Comparison of ENCODE assay signal across 21 mouse cellular contexts in genomic region chr1:187674771-187675186, GRCm38 (mm10).
DNase-seq lines count a peak whose midpoint lies in the region; ATAC-seq and TF ChIP-seq lines count a peak whose summit lies in the region.
"Had no signal": no experiment of that assay in that cellular context is flagged by ENCODE, and none has a peak within 500 bp of the region (broad histone marks: within the 10 kb centered on the region; RNA-seq: fewer than 3 reads in every experiment).

No protein-coding gene starts in this region.

- intact Hi-C loops in left cerebral cortex, postnatal 36 days (cut with DNase I) = no loop called here

- TF ChIP-seq CTCF in heart, postnatal 0 days (IDR thresholded peaks at IDR 0.05; ENCODE audit: low read depth) = no peak

- H3K4me2 ChIP-seq in heart, postnatal 0 days (ENCODE audit: low read depth, low read length) = peak overlapping the region; percentile 35
- H3K4me2 ChIP-seq in heart, embryonic 12.5 days = no peak overlapping the region
- no peak overlapping the region for H3K4me2 ChIP-seq in intestine, embryonic 16.5 days (ENCODE audit: low read depth, low read length)
- H3K4me2 ChIP-seq: heart, embryonic 11.5 days; hindbrain, embryonic 14.5 days; midbrain, embryonic 12.5 days had no signal

- no peaks in the 10 kb centered on the region for H3K9me3 ChIP-seq in heart, postnatal 0 days (replicated peaks; ENCODE audit: control insufficient read depth, low read length)
- no peaks in the 10 kb centered on the region for H3K9me3 ChIP-seq in heart, embryonic 12.5 days (replicated peaks)
- no peaks in the 10 kb centered on the region for H3K9me3 ChIP-seq in intestine, embryonic 16.5 days (ENCODE audit: control insufficient read depth, low read length)
- H3K9me3 ChIP-seq: forebrain, embryonic 10.5 days; midbrain, embryonic 12.5 days had no signal

- H3K4me1 ChIP-seq in heart, postnatal 0 days (ENCODE audit: control insufficient read depth, insufficient read depth) = peaks cover 20% of the 10 kb centered on the region
- H3K4me1 ChIP-seq in heart, embryonic 12.5 days (replicated peaks) = peaks cover 18% of the 10 kb centered on the region
- H3K4me1 ChIP-seq in intestine, embryonic 16.5 days (ENCODE audit: control insufficient read depth, insufficient read depth, low read length) = 0 out of 2 replicates have a peak, but pooled peaks cover 4% of the 10 kb centered on the region
- H3K4me1 ChIP-seq: midbrain, embryonic 12.5 days had no signal

- WGBS in heart, postnatal 0 days = 21% methylated on average over 10 of the region's 10 CpGs
- 31% methylated on average over 10 of the region's 10 CpGs for WGBS in heart, embryonic 12.5 days
- 38% methylated on average over 10 of the region's 10 CpGs for WGBS in intestine, embryonic 16.5 days

- no peak for TF ChIP-seq EP300 in heart, postnatal 0 days (IDR thresholded peaks at IDR 0.05; ENCODE audit: low read depth)

- DNase-seq in frontal cortex, postnatal 25 days (ENCODE audit: low spot score in 2 of 2) = no peak
- no peak for DNase-seq in heart, postnatal 0 days (ENCODE audit: low spot score)
- DNase-seq in left cerebral cortex, postnatal 36 days (ENCODE audit: low spot score in 2 of 2) = no peak
- DNase-seq in frontal cortex, postnatal 14 days (ENCODE audit: low spot score in 2 of 2) = no peak
- DNase-seq: adrenal gland, postnatal 36 days; cerebellum, adult 2 months; gastrocnemius, postnatal 25 days; kidney, adult 18-20 months; liver; retina, postnatal 1 day had no signal

- peak overlapping the region; percentile 66 for H3K27ac ChIP-seq in heart, postnatal 0 days (ENCODE audit: low read depth)
- H3K27ac ChIP-seq in heart, embryonic 12.5 days (ENCODE audit: poor library complexity, severe bottlenecking) = no peak overlapping the region
- peak overlapping the region; percentile 16; the same call in 1 of the 2 replicates for H3K27ac ChIP-seq in intestine, embryonic 16.5 days (ENCODE audit: low read length)
- H3K27ac ChIP-seq: forebrain, embryonic 10.5 days; hindbrain, embryonic 14.5 days; kidney, postnatal 0 days; midbrain, embryonic 12.5 days; stomach, postnatal 0 days had no signal

- no peaks in the 10 kb centered on the region for H3K36me3 ChIP-seq in heart, postnatal 0 days (replicated peaks; ENCODE audit: control insufficient read depth, insufficient read depth, low read length)
- no peaks in the 10 kb centered on the region for H3K36me3 ChIP-seq in heart, embryonic 12.5 days
- H3K36me3 ChIP-seq in intestine, embryonic 16.5 days (ENCODE audit: control insufficient read depth, insufficient read depth, low read length) = no peaks in the 10 kb centered on the region
- H3K36me3 ChIP-seq: forebrain, embryonic 10.5 days; G1E; midbrain, embryonic 12.5 days had no signal

- peak; percentile 57 for ATAC-seq in frontal cortex, adult (ENCODE audit: low TSS enrichment)
- ATAC-seq in heart, postnatal 0 days (ENCODE audit: insufficient read depth, low read depth) = peak; percentile 47; the same call in 1 of the 2 replicates
- no peak for ATAC-seq in heart, embryonic 12.5 days (ENCODE audit: insufficient number of reproducible peaks, low FRiP score)
- peak; percentile 93 for ATAC-seq in intestine, embryonic 16.5 days
- ATAC-seq: lung, postnatal 0 days had no signal

- no peak overlapping the region for H3K4me3 ChIP-seq in heart, postnatal 0 days (ENCODE audit: low read depth, low read length)
- no peak overlapping the region for H3K4me3 ChIP-seq in heart, embryonic 12.5 days
- no peak overlapping the region for H3K4me3 ChIP-seq in intestine, embryonic 16.5 days (ENCODE audit: low read length)
- H3K4me3 ChIP-seq: forebrain, embryonic 10.5 days; midbrain, embryonic 12.5 days had no signal

- peak overlapping the region; percentile 42 for H3K9ac ChIP-seq in heart, postnatal 0 days (replicated peaks; ENCODE audit: low read depth, low read length)
- H3K9ac ChIP-seq in heart, embryonic 12.5 days = no peak overlapping the region
- H3K9ac ChIP-seq in intestine, embryonic 16.5 days (ENCODE audit: low read depth, low read length) = no peak overlapping the region
- H3K9ac ChIP-seq: hindbrain, embryonic 14.5 days; midbrain, embryonic 12.5 days had no signal

- no peaks in the 10 kb centered on the region for H3K27me3 ChIP-seq in heart, postnatal 0 days (ENCODE audit: control insufficient read depth, insufficient read depth, low read length)
- no peaks in the 10 kb centered on the region for H3K27me3 ChIP-seq in heart, embryonic 12.5 days (replicated peaks)
- no peaks in the 10 kb centered on the region for H3K27me3 ChIP-seq in intestine, embryonic 16.5 days (replicated peaks; ENCODE audit: control insufficient read depth, insufficient read depth, low read length)
- H3K27me3 ChIP-seq: midbrain, embryonic 12.5 days had no signal
